Mouse (Mus musculus): ENCODE measurements around the gene Large1. TPM values are rescaled to one million over a fixed set of nuclear protein-coding genes. Genes with fewer than 3 reads are reported as not detected.

Large1 gene
- polyA plus RNA-seq, 2 experiments = 0.56 to 1.1 TPM

DNA sequence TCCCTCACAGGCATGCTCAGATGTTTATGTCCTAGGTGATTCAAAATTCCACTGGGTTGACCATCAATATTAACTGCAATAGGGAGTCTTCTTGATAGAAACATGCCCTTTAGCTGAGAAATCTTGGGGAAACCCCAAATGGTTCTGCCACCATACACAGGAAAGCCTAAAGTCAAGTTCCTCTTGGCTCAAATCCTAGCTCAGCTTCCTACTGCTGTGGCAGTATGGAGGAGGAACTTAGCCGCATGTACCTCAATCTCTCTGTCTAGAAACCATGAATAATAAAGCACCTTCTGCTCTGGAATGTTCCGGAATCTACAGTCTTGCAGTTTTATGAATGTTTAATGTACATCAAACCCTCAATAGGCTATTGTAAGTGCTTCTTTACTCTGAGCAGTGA lies 39.4 kb downstream of the Large1 start:
- no peaks in the 10 kb centered on the region for H3K36me3 ChIP-seq (replicated peaks; ENCODE audit: control insufficient read depth, insufficient read depth, low read depth)
- DNase-seq (ENCODE audit: low read depth in 3 of 3, low spot score in 3 of 3) (no peak), ATAC-seq (ENCODE audit: insufficient read depth) (no peak)
- no peaks in the 10 kb centered on the region; a peak in 2 of 4 replicates for H3K4me1 ChIP-seq (replicated peaks; ENCODE audit: control insufficient read depth in 2 of 2, insufficient read depth in 2 of 2, low read length in 1 of 2)
- H3K27ac ChIP-seq = no peak overlapping the region
- H3K27me3 ChIP-seq (ENCODE audit: control insufficient read depth, insufficient read depth, low read length) = no peaks in the 10 kb centered on the region
- WGBS (ENCODE audit: insufficient replicate concordance) = 37% methylated on average over 2 of the region's 2 CpGs
- H3K4me2 ChIP-seq (ENCODE audit: low read depth) = no peak overlapping the region
- H3K4me3 ChIP-seq (ENCODE audit: insufficient read depth in 1 of 2, low read depth in 2 of 2, low read length in 2 of 2) = no peak overlapping the region
- no peaks in the 10 kb centered on the region for H3K9me3 ChIP-seq (ENCODE audit: control insufficient read depth, low read length)
- no peak overlapping the region for H3K9ac ChIP-seq (replicated peaks)
- TF ChIP-seq EP300 (IDR thresholded peaks at IDR 0.05; ENCODE audit: low read depth) = no peak
- TF ChIP-seq CTCF (IDR thresholded peaks at IDR 0.05; ENCODE audit: low read depth) = no peak

- Histone ChIP-seq H3K36me3 (replicated peaks; ENCODE audit: control insufficient read depth, insufficient read depth, low read depth) (no peaks in the 10 kb centered on the region), H3K27me3 (ENCODE audit: control insufficient read depth, insufficient read depth, low read length) (no peaks in the 10 kb centered on the region), H3K4me1 (replicated peaks; ENCODE audit: control insufficient read depth in 2 of 2, insufficient read depth in 2 of 2, low read length in 1 of 2) (no peaks in the 10 kb centered on the region; a peak in 2 of 4 replicates), H3K9me3 (ENCODE audit: control insufficient read depth, low read length) (no peaks in the 10 kb centered on the region), H3K4me3 (ENCODE audit: insufficient read depth in 1 of 2, low read depth in 2 of 2, low read length in 2 of 2) (no peak overlapping the region), H3K4me2 (ENCODE audit: low read depth) (no peak overlapping the region), H3K9ac (replicated peaks) (no peak overlapping the region), H3K27ac (no peak overlapping the region)
- WGBS (ENCODE audit: insufficient replicate concordance) = 61% methylated on average over 8 of the region's 8 CpGs
- ATAC-seq (ENCODE audit: insufficient read depth) = no peak
- TF ChIP-seq CTCF (IDR thresholded peaks at IDR 0.05; ENCODE audit: low read depth) (no peak), EP300 (IDR thresholded peaks at IDR 0.05; ENCODE audit: low read depth) (no peak)
- DNase-seq (ENCODE audit: low read depth in 3 of 3, low spot score in 3 of 3) = no peak
Measured at GRCm38 (mm10) chr8:73312714-73313607, 40.4 kb downstream of the Large1 start.

- Histone ChIP-seq H3K9me3 (ENCODE audit: control insufficient read depth, low read length) (no peaks in the 10 kb centered on the region), H3K4me2 (ENCODE audit: low read depth) (no peak overlapping the region), H3K27me3 (ENCODE audit: control insufficient read depth, insufficient read depth, low read length) (no peaks in the 10 kb centered on the region), H3K4me3 (ENCODE audit: insufficient read depth in 1 of 2, low read depth in 2 of 2, low read length in 2 of 2) (no peak overlapping the region), H3K4me1 (replicated peaks; ENCODE audit: control insufficient read depth in 2 of 2, insufficient read depth in 2 of 2, low read length in 1 of 2) (no peaks in the 10 kb centered on the region; a peak in 2 of 4 replicates), H3K9ac (replicated peaks) (no peak overlapping the region), H3K36me3 (replicated peaks; ENCODE audit: control insufficient read depth, insufficient read depth, low read depth) (no peaks in the 10 kb centered on the region), H3K27ac (no peak overlapping the region)
- TF ChIP-seq EP300 (IDR thresholded peaks at IDR 0.05; ENCODE audit: low read depth) (no peak), CTCF (IDR thresholded peaks at IDR 0.05; ENCODE audit: low read depth) (no peak)
- DNase-seq (ENCODE audit: low read depth in 3 of 3, low spot score in 3 of 3) (no peak), ATAC-seq (ENCODE audit: insufficient read depth) (no peak)
- 52% methylated on average over 1 of the region's 1 CpGs for WGBS (ENCODE audit: insufficient replicate concordance)
Measured at GRCm38 (mm10) chr8:73310471-73310870, 42.9 kb downstream of the Large1 start.

GRCm38 (mm10) chr8:73310036-73310435 lies 43.3 kb downstream of the Large1 start:
- no peaks in the 10 kb centered on the region; a peak in 2 of 4 replicates for H3K4me1 ChIP-seq (replicated peaks; ENCODE audit: control insufficient read depth in 2 of 2, insufficient read depth in 2 of 2, low read length in 1 of 2)
- no peak for DNase-seq (ENCODE audit: low read depth in 3 of 3, low spot score in 3 of 3)
- no peak overlapping the region for H3K27ac ChIP-seq
- H3K4me3 ChIP-seq (ENCODE audit: insufficient read depth in 1 of 2, low read depth in 2 of 2, low read length in 2 of 2) = no peak overlapping the region
- no peaks in the 10 kb centered on the region for H3K27me3 ChIP-seq (ENCODE audit: control insufficient read depth, insufficient read depth, low read length)
- no peak overlapping the region for H3K4me2 ChIP-seq (ENCODE audit: low read depth)
- H3K9me3 ChIP-seq (ENCODE audit: control insufficient read depth, low read length) = no peaks in the 10 kb centered on the region
- no peak for TF ChIP-seq EP300 (IDR thresholded peaks at IDR 0.05; ENCODE audit: low read depth)
- TF ChIP-seq CTCF (IDR thresholded peaks at IDR 0.05; ENCODE audit: low read depth) = no peak
- no peaks in the 10 kb centered on the region for H3K36me3 ChIP-seq (replicated peaks; ENCODE audit: control insufficient read depth, insufficient read depth, low read depth)
- no peak overlapping the region for H3K9ac ChIP-seq (replicated peaks)
- ATAC-seq (ENCODE audit: insufficient read depth) = no peak

DNA sequence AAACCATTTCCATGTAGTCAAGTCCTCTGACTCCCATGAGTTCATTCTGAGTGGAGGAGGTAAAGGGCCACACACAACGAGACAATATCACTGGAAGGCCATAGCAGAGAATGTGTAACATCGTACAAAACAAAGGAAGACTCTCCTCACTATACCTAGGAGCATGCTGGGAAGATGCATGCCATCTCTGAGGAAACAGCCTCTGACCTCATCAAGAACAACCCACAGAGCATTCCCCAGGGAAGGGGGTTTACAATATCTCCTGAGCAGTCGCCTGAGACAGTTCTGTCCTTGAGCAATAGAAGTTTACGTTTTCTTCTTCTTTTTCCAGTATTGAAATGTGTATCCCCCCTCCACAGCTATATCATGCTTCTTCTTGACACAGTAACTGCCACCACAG lies 49.4 kb downstream of the Large1 start:
- no peaks in the 10 kb centered on the region for H3K4me1 ChIP-seq (replicated peaks; ENCODE audit: control insufficient read depth in 2 of 2, insufficient read depth in 2 of 2, low read length in 1 of 2)

More for the DNA sequence above, 49.4 kb downstream of the Large1 start:
- Histone ChIP-seq H3K4me3 (ENCODE audit: insufficient read depth in 1 of 2, low read depth in 2 of 2, low read length in 2 of 2) (no peak overlapping the region), H3K27ac (no peak overlapping the region), H3K4me2 (ENCODE audit: low read depth) (no peak overlapping the region), H3K36me3 (replicated peaks; ENCODE audit: control insufficient read depth, insufficient read depth, low read depth) (no peaks in the 10 kb centered on the region), H3K9ac (replicated peaks) (no peak overlapping the region), H3K9me3 (ENCODE audit: control insufficient read depth, low read length) (no peaks in the 10 kb centered on the region), H3K27me3 (ENCODE audit: control insufficient read depth, insufficient read depth, low read length) (no peaks in the 10 kb centered on the region)
- ATAC-seq (ENCODE audit: insufficient read depth) (no peak), DNase-seq (ENCODE audit: low read depth in 3 of 3, low spot score in 3 of 3) (no peak)
- 54% methylated on average over 4 of the region's 4 CpGs for WGBS (ENCODE audit: insufficient replicate concordance)
- TF ChIP-seq CTCF (IDR thresholded peaks at IDR 0.05; ENCODE audit: low read depth) (no peak), EP300 (IDR thresholded peaks at IDR 0.05; ENCODE audit: low read depth) (no peak)
